Mouse (Mus musculus): ENCODE data around the gene Cyp26a1. TPM values are rescaled to one million over a fixed set of nuclear protein-coding genes. Genes with fewer than 3 reads are reported as not detected.
A peak's percentile ranks its signal among the peaks of the same experiment; 100 is the strongest.

Gene Cyp26a1
- polyA plus RNA-seq, 2 experiments = 0.16 TPM; not detected in 1

DNA sequence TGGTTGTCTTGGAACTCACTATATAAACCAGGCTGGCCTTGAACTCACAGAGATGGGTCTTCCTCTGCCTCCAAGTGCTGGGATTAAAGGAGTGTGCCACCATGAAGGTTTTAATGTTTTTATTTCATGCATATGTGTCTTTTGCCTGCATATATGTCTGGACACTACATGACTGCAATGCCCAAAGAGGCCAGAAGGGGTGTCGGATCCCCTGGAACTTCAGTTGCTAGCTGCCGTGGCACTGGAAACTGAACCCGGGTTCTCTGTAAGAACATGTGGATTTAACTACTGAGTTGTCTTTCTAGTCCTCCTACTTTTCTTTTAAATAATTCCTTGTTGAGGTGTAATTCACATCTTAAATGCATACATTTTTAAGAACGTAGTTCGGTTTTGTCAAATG is 27.0 kb downstream of the Cyp26a1 start:
- no peaks in the 10 kb centered on the region for H3K4me1 ChIP-seq (replicated peaks; ENCODE audit: control insufficient read depth in 2 of 2, insufficient read depth in 2 of 2, low read length in 1 of 2)
- H3K27ac ChIP-seq = no peak overlapping the region
- H3K36me3 ChIP-seq (replicated peaks; ENCODE audit: control insufficient read depth, insufficient read depth, low read depth) = no peaks in the 10 kb centered on the region
- no peak for ATAC-seq (ENCODE audit: insufficient read depth)
- H3K9me3 ChIP-seq (ENCODE audit: control insufficient read depth, low read length) = no peaks in the 10 kb centered on the region
- 78% methylated on average over 5 of the region's 5 CpGs for WGBS (ENCODE audit: insufficient replicate concordance)
- 0 out of 2 replicates have a peak, but pooled peaks have one; percentile 21 for TF ChIP-seq CTCF (IDR thresholded peaks at IDR 0.05; ENCODE audit: low read depth)
- no peak for TF ChIP-seq EP300 (IDR thresholded peaks at IDR 0.05; ENCODE audit: low read depth)
- no peak for DNase-seq (ENCODE audit: low read depth in 3 of 3, low spot score in 3 of 3)
- H3K4me3 ChIP-seq (ENCODE audit: insufficient read depth in 1 of 2, low read depth in 2 of 2, low read length in 2 of 2) = no peak overlapping the region
- H3K4me2 ChIP-seq (ENCODE audit: low read depth) = no peak overlapping the region
- H3K9ac ChIP-seq (replicated peaks) = no peak overlapping the region
- no peaks in the 10 kb centered on the region for H3K27me3 ChIP-seq (ENCODE audit: control insufficient read depth, insufficient read depth, low read length)

DNA sequence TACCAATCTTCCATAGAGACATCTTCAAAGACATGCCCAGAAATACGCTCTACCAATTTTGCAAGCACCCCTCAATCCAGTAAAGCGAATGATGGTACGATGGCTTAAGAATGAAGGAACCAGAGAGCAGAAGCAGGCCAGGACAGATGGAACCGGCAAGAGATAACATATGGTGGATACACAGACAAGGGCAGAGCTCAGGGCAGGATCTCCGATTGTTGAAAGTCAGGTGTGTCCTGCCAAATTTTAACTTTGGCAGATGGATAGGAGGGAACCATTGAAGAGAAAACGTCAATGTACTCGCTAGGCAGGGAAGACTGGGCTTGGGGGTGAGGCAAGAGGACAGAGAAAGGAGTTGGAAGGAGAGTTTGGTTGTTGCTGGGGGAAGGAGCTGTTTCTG is 29.0 kb downstream of the Cyp26a1 start:
- WGBS (ENCODE audit: insufficient replicate concordance) = 70% methylated on average over 7 of the region's 7 CpGs
- no peak overlapping the region for H3K27ac ChIP-seq
- H3K9me3 ChIP-seq (ENCODE audit: control insufficient read depth, low read length) = no peaks in the 10 kb centered on the region
- no peaks in the 10 kb centered on the region for H3K36me3 ChIP-seq (replicated peaks; ENCODE audit: control insufficient read depth, insufficient read depth, low read depth)
- no peak overlapping the region for H3K9ac ChIP-seq (replicated peaks)
- no peak overlapping the region for H3K4me3 ChIP-seq (ENCODE audit: insufficient read depth in 1 of 2, low read depth in 2 of 2, low read length in 2 of 2)
- TF ChIP-seq EP300 (IDR thresholded peaks at IDR 0.05; ENCODE audit: low read depth) (no peak), CTCF (IDR thresholded peaks at IDR 0.05; ENCODE audit: low read depth) (no peak)
- H3K4me2 ChIP-seq (ENCODE audit: low read depth) = no peak overlapping the region
- DNase-seq (ENCODE audit: low read depth in 3 of 3, low spot score in 3 of 3) = no peak
- H3K27me3 ChIP-seq (ENCODE audit: control insufficient read depth, insufficient read depth, low read length) = no peaks in the 10 kb centered on the region
- H3K4me1 ChIP-seq (replicated peaks; ENCODE audit: control insufficient read depth in 2 of 2, insufficient read depth in 2 of 2, low read length in 1 of 2) = no peaks in the 10 kb centered on the region
- ATAC-seq (ENCODE audit: insufficient read depth) = no peak

DNA sequence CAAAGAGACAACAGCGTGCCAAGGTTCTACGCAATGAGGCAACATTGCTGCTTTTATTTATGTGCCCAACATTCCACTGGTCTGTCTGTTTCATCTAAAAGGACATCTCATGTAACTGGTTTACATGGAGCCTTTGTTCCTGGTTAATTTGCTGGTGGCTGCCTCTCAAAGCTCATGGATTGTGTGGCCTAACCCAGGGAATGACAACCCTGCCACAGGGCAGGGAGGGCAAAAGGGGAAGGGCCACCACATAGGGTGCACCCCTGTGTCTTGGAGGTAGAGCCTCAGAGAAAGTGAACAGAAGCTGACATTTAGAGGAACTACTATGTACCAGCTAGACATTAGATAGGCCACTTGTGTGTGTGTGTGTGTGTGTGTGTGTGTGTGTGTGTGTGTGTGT is 29.8 kb downstream of the Cyp26a1 start:
- 80% methylated on average over 2 of the region's 2 CpGs for WGBS (ENCODE audit: insufficient replicate concordance)
- ATAC-seq (ENCODE audit: insufficient read depth) = no peak
- Histone ChIP-seq H3K4me3 (ENCODE audit: insufficient read depth in 1 of 2, low read depth in 2 of 2, low read length in 2 of 2) (no peak overlapping the region), H3K36me3 (replicated peaks; ENCODE audit: control insufficient read depth, insufficient read depth, low read depth) (no peaks in the 10 kb centered on the region), H3K4me2 (ENCODE audit: low read depth) (no peak overlapping the region), H3K27me3 (ENCODE audit: control insufficient read depth, insufficient read depth, low read length) (no peaks in the 10 kb centered on the region), H3K27ac (no peak overlapping the region), H3K9ac (replicated peaks) (no peak overlapping the region), H3K4me1 (replicated peaks; ENCODE audit: control insufficient read depth in 2 of 2, insufficient read depth in 2 of 2, low read length in 1 of 2) (no peaks in the 10 kb centered on the region), H3K9me3 (ENCODE audit: control insufficient read depth, low read length) (no peaks in the 10 kb centered on the region)
- TF ChIP-seq EP300 (IDR thresholded peaks at IDR 0.05; ENCODE audit: low read depth) (no peak), CTCF (IDR thresholded peaks at IDR 0.05; ENCODE audit: low read depth) (no peak)
- DNase-seq (ENCODE audit: low read depth in 3 of 3, low spot score in 3 of 3) = no peak

DNA sequence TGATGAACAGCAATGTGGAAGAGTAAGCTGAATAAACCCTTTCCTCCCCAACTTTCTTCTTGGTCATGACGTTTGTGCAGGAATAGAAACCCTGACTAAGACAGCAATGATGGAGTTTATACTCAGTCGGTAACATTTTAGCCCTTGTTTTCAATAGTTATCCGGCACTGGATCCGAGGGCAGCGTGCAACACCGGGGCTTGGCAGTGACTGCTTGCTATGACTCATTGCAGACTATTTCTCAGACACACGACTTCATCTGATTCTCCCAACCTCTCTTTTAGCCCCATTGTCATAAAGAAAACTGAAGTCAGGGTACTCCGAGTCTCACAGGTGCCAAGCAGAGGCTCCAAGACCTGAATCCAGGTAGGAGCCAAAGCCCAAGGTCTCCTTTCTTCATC is 37.8 kb downstream of the Cyp26a1 start:
- no peaks in the 10 kb centered on the region for H3K9me3 ChIP-seq (ENCODE audit: control insufficient read depth, low read length)
- H3K9ac ChIP-seq (replicated peaks) = no peak overlapping the region
- no peaks in the 10 kb centered on the region for H3K4me1 ChIP-seq (replicated peaks; ENCODE audit: control insufficient read depth in 2 of 2, insufficient read depth in 2 of 2, low read length in 1 of 2)
- DNase-seq (ENCODE audit: low read depth in 3 of 3, low spot score in 3 of 3) = no peak
- WGBS (ENCODE audit: insufficient replicate concordance) = 66% methylated on average over 8 of the region's 8 CpGs
- no peak overlapping the region for H3K4me2 ChIP-seq (ENCODE audit: low read depth)
- H3K27ac ChIP-seq = no peak overlapping the region
- TF ChIP-seq CTCF (IDR thresholded peaks at IDR 0.05; ENCODE audit: low read depth) = no peak
- no peak for TF ChIP-seq EP300 (IDR thresholded peaks at IDR 0.05; ENCODE audit: low read depth)
- H3K4me3 ChIP-seq (ENCODE audit: insufficient read depth in 1 of 2, low read depth in 2 of 2, low read length in 2 of 2) = no peak overlapping the region
- no peaks in the 10 kb centered on the region for H3K36me3 ChIP-seq (replicated peaks; ENCODE audit: control insufficient read depth, insufficient read depth, low read depth)
- no peaks in the 10 kb centered on the region for H3K27me3 ChIP-seq (ENCODE audit: control insufficient read depth, insufficient read depth, low read length)
- ATAC-seq (ENCODE audit: insufficient read depth) = no peak

DNA sequence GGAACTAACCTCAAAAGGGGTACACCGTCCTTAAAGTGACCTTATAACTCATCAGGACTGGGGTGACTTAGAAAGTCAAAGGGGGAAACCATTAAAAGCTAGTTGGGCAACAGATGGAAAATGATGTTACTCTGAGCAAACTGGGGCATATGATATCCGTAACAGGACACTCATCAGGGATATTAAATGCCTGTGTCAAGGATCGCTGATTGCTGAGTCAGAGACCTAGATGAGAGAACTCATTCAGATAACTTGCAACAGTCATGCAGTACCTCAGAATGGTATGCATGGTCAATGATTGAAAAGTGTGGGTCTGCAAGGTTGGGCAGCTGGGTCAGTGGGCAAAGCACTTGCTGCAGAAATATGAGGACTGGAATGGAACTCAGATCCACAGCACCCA is 41.0 kb downstream of the Cyp26a1 start:
- DNase-seq (ENCODE audit: low read depth in 3 of 3, low spot score in 3 of 3) = no peak
- Histone ChIP-seq H3K9me3 (ENCODE audit: control insufficient read depth, low read length) (no peaks in the 10 kb centered on the region), H3K4me2 (ENCODE audit: low read depth) (no peak overlapping the region), H3K4me3 (ENCODE audit: insufficient read depth in 1 of 2, low read depth in 2 of 2, low read length in 2 of 2) (no peak overlapping the region), H3K27ac (no peak overlapping the region), H3K9ac (replicated peaks) (no peak overlapping the region), H3K36me3 (replicated peaks; ENCODE audit: control insufficient read depth, insufficient read depth, low read depth) (no peaks in the 10 kb centered on the region), H3K27me3 (ENCODE audit: control insufficient read depth, insufficient read depth, low read length) (no peaks in the 10 kb centered on the region), H3K4me1 (replicated peaks; ENCODE audit: control insufficient read depth in 2 of 2, insufficient read depth in 2 of 2, low read length in 1 of 2) (no peaks in the 10 kb centered on the region)
- TF ChIP-seq CTCF (IDR thresholded peaks at IDR 0.05; ENCODE audit: low read depth) = no peak
- no peak for ATAC-seq (ENCODE audit: insufficient read depth)
- 73% methylated on average over 3 of the region's 3 CpGs for WGBS (ENCODE audit: insufficient replicate concordance)
